Mouse (Mus musculus) thymus, adult 2 months (tissue): ENCODE data around the gene Inpp5k.

Experiments
- CTCF ChIP-seq: fragments of 200-500 bp; IDR thresholded peaks from 2 replicates; pipeline ENCODE4 v1.5.1; 2012; ENCODE audit warnings: mild to moderate bottlenecking, control low read depth, low read length, moderate library complexity, borderline replicate concordance; ENCODE audit not compliant: control insufficient read depth, poor library complexity, insufficient read depth; ENCODE audit errors: extremely low read depth
- POLR2A ChIP-seq: fragments of 200-500 bp; IDR thresholded peaks from 2 replicates; pipeline ENCODE4 v1.6.1; 2012; ENCODE audit warnings: mild to moderate bottlenecking, low read length, control low read depth, moderate library complexity; ENCODE audit not compliant: control insufficient read depth, poor library complexity, insufficient read depth; ENCODE audit errors: extremely low read depth

GRCm38 (mm10) chr11:75596726-75597255, 34.0 kb upstream of the Inpp5k start:
- TF ChIP-seq CTCF = no peak
- no peak for TF ChIP-seq POLR2A
